Mouse (Mus musculus): ENCODE data around the gene Bcl11a.

Bcl11a gene

GRCm38 (mm10) chr11:24133928-24134327 is 56.1 kb downstream of the Bcl11a start:
- no peak for DNase-seq

GRCm38 (mm10) chr11:24135244-24135643 is 57.4 kb downstream of the Bcl11a start:
- DNase-seq, result no peak

GRCm38 (mm10) chr11:24136084-24136785 is 58.4 kb downstream of the Bcl11a start:
- DNase-seq, result no peak

DNA sequence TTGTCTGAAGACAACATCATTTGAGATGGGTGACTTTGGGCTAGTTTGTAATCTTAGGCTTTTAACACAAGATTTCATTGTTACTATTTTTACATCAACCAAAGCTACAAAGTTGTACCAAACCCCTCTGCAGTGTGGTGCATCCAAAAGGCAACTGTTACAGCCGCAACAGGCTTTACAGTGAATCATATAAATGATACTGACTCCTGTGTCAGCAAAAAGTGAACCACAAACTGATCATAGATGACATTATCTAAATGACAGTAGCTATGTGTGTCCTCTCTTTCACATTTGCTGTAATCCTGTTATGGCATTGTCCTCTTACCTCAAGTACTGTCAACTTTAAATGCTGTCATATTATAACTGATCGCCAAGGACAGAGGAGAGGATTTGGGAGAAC is 60.0 kb downstream of the Bcl11a start:
- no peak for DNase-seq

GRCm38 (mm10) chr11:24138600-24139375 is 60.9 kb downstream of the Bcl11a start:
- DNase-seq, result no peak

DNA sequence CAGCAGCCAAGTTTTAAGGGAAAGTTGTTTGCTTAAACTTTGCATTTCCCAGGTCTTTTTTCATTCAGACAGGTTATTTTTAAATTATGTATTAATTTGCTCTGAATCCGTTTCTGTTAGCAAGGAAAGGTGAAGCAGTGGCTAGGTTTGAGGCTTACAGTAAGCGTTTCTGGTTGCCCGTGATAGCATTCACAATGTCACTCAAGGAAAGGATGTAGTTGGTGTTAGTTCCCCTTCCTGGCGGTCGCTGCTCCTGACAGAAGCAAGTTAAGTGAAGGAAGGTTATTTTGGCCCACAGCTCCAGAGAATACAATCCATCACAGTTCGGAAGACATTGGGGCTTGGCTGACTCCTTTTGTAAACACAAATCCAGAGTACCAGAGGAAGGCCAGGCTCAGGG is 61.6 kb downstream of the Bcl11a start:
- no peak for DNase-seq

GRCm38 (mm10) chr11:24139952-24140351 is 62.1 kb downstream of the Bcl11a start:
- DNase-seq, result no peak

DNA sequence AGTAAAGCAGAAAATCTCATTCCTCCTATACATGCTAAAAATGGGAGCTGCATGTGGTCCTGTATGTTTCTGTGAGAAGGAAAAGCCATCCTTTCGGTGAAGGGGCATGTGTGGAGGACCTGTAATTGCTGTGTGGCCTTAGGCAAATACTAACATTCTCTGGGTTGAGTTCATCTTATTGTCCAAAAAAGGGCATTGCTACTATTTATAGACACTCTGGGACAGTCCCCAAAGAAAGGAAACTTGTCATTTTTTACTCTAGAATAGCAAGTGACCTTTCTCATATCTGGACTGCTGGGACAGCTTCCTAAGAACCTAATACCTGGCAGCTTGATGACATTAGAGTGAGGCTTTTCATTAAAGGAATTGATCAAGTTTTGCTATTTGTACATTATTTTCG is 63.1 kb downstream of the Bcl11a start:
- no peak for DNase-seq

DNA sequence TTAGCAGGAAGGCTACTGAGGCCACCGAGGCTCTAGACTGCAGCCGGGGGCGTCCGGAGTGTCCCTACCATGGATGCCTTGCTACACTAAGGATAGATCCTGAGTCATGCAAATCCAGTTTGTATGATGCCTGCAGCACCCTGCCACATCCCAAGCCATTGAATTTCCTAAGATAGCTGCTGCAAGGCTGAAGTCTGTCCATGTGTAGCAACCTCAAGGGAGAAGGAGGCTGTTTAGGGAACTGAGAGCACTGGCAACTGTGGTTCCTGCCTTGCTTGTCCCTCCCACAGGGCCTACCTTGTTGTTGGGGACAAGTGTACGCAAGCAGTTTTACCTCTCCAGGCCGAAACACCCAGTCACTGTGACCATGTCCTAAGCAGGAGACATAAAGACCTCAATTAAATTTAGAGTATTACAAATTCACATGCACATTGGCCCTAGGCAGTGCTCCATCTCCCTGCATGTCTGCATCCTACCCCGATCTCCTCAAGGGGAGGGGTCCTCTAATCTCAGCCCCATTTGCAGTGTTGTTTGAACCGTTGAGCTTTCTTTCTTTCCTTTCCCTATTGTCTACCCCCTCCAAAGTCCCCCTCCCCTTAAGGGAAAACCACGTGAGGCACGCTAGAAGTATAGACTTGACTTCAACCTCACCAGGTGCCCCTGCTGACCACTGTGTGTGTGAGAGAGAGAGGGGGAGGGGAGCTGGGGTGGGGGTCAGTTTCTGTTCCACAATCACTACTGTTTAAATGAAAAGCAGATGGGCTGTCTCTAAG is 63.8 kb downstream of the Bcl11a start:
- DNase-seq, result no peak

- no peak for DNase-seq
Measured at GRCm38 (mm10) chr11:24142316-24142715, 64.5 kb downstream of the Bcl11a start.

GRCm38 (mm10) chr11:24144159-24144946 is 66.5 kb downstream of the Bcl11a start:
- DNase-seq, result peak; percentile 87

GRCm38 (mm10) chr11:24146034-24146433 is 68.2 kb downstream of the Bcl11a start:
- no peak for DNase-seq

GRCm38 (mm10) chr11:24146437-24146836 is 68.6 kb downstream of the Bcl11a start:
- DNase-seq, result no peak

DNA sequence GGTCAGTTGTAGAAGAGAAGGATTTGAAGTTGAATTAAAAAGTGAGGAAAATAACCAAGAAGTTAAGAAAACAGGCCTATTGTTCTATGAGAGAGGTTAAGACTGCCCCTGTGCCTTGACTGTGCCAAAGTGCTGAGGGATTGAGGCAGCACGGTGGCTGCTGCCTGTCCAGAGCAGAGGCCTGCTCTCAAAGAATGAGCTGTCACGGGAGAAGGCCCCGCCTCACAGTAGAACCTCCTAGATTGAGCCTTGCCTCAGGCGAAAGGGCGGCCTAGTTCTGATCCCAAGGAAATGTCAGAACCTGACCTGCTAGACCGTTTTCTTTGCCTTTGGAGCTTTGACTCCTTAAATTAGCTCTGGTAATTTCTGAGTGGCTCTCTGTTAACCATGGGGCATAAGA is 69.8 kb downstream of the Bcl11a start:
- no peak for DNase-seq

- DNase-seq, result no peak
Measured at GRCm38 (mm10) chr11:24148545-24148944, 70.7 kb downstream of the Bcl11a start.

GRCm38 (mm10) chr11:24149462-24150220 is 71.8 kb downstream of the Bcl11a start:
- no peak for DNase-seq

GRCm38 (mm10) chr11:24152076-24152784 is 74.4 kb downstream of the Bcl11a start:
- DNase-seq, result no peak

GRCm38 (mm10) chr11:24153049-24153448 is 75.2 kb downstream of the Bcl11a start:
- peak; percentile 45 for DNase-seq

DNA sequence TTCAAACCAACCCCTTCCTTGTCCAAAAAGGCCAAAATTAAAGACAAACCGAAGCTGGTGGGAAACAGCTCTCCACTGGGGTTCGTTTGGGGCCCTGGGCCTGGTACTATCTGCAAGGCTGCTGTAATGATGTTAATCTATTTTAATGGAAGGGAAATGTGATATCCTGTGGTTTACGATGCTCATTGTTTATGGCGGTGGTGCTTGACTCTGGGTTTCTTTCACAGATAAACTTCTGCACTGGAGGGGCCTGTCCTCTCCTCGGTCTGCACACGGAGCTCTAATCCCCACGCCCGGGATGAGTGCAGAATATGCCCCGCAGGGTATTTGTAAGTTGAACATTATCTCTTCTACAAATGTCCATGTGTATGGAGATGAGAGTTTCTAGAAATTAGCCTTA is 80.2 kb downstream of the Bcl11a start:
- no peak for DNase-seq

DNA sequence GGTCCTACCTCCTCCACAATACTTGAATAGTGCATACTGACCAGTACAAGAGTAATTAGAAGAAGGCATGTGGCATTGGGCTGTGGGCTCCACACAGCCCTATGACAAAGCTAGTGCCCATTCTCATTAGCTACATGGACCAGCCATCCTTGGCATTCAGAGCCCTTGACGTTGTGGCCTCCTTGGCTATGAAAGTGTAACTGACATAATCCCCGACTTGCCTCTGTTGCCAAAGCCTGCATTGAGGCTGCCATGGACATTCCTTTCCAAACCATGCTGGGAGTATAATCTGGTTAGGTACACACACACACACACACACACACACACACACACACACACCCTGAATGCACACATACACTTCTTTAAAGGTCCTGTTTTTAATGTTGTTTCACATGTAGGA is 81.8 kb downstream of the Bcl11a start:
- DNase-seq, result no peak

DNA sequence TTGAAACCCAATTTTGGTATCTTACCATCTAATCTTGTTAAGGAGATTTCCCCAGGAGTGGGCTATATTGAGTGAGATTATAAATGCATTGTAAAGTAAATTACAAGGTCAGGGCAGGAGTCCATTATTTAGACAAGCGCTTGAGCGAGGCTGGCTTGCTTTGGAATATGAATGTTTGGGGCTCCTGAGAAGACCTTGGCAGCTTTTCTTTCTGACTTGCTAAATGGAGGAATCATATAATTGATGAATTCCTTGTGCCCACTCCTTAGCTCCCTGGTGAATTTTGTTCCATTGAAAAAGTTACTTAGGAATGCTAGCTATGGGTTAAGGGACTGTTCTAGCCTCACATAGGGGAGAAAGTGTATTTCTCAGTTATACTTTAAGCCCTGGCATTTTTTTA is 83.6 kb downstream of the Bcl11a start:
- DNase-seq, result no peak
